ENCODE assay signal across 8 mouse cellular contexts in the genomic region with DNA sequence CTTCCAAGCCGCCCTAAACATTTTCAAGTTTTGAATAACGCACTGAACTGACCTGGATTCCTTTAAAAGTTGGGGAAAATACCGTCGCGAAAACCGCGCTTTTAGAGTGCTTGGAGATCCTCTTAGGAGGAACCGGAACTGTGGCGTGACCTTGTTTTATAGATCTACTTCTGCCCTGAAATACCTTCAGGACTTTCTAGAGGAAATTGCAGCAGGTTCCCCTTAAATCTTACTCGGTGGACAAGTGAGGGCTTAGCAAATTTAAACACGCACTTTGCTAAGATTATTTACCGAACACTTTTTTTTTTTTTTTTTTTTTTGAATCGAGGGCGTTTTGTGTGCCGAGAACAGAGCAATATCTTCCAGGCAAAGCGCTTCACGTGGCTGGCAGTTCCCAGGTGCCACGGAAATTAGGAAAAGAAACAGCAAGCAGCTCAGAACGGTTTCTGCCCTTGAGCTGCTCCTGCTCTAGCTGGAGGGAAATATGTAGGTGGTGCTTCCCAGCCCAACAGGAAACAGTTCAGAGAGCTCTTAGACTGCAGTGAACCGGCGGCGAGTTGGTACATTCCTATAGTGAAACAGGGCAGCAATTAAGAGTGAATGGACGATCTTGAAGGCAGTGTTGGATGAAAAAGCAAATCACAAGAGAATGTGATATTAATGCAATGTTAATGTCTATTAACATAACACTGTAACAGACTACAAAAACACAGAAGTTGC.
DNase-seq lines count a peak whose midpoint lies in the region; ATAC-seq lines count a peak whose summit lies in the region.

No protein-coding gene starts in this region.

- peaks cover 14% of the 10 kb centered on the region for H3K27me3 ChIP-seq in embryonic facial prominence, embryonic 11.5 days (ENCODE audit: control insufficient read depth, insufficient read depth, low read length)
- peaks cover 34% of the 10 kb centered on the region for H3K27me3 ChIP-seq in lung, embryonic 15.5 days

- peak overlapping the region; percentile 35 for H3K4me3 ChIP-seq in embryonic facial prominence, embryonic 11.5 days (ENCODE audit: low read depth, low read length)
- H3K4me3 ChIP-seq in lung, embryonic 15.5 days = peak overlapping the region; percentile 46

- no peaks in the 10 kb centered on the region; the same call in none of the 2 replicates for H3K4me1 ChIP-seq in embryonic facial prominence, embryonic 11.5 days (ENCODE audit: control insufficient read depth, insufficient read depth, low read length)
- peaks cover 20% of the 10 kb centered on the region for H3K4me1 ChIP-seq in lung, embryonic 15.5 days

- WGBS in embryonic facial prominence, embryonic 11.5 days = under 1% methylated on average over 23 of the region's 23 CpGs
- under 1% methylated on average over 23 of the region's 23 CpGs for WGBS in lung, embryonic 15.5 days

- H3K4me2 ChIP-seq in embryonic facial prominence, embryonic 11.5 days (ENCODE audit: low read depth, low read length) = peak overlapping the region; percentile 68
- H3K4me2 ChIP-seq in lung, embryonic 15.5 days = peak overlapping the region; percentile 72

- 0 out of 2 replicates have a peak overlapping the region, but pooled peaks have one; percentile 28 for H3K27ac ChIP-seq in embryonic facial prominence, embryonic 11.5 days (replicated peaks; ENCODE audit: low read depth, low read length)
- 0 out of 2 replicates have a peak overlapping the region, but pooled peaks have one; percentile 35 for H3K27ac ChIP-seq in lung, embryonic 15.5 days

- DNase-seq in 3134 (ENCODE audit: extremely low read depth, insufficient read length, low spot score) = peak; percentile 34
- peak; percentile 21 for DNase-seq in adipocyte (ENCODE audit: low spot score)
- DNase-seq in embryonic facial prominence, embryonic 11.5 days (ENCODE audit: low spot score) = peak; percentile 60
- DNase-seq in layer of hippocampus, adult 8-10 months (ENCODE audit: low spot score in 2 of 2) = peak; percentile 61 to 70
- peak; percentile 81 for DNase-seq in right cerebral cortex, adult 18-20 months

- no peaks in the 10 kb centered on the region for H3K36me3 ChIP-seq in embryonic facial prominence, embryonic 11.5 days (replicated peaks; ENCODE audit: control insufficient read depth, insufficient read depth, low read depth, low read length)
- no peaks in the 10 kb centered on the region for H3K36me3 ChIP-seq in lung, embryonic 15.5 days

- ATAC-seq in embryonic facial prominence, embryonic 11.5 days (replicated peaks; ENCODE audit: insufficient number of reproducible peaks, low FRiP score, low TSS enrichment, low read depth) = no peak
- ATAC-seq in hematopoietic stem cell, adult 5-6 weeks (replicated peaks in 1 of 2; ENCODE audit: insufficient read depth in 1 of 2, low FRiP score in 2 of 2, low TSS enrichment in 1 of 2, low read depth in 1 of 2, poor library complexity in 2 of 2, severe bottlenecking in 2 of 2) = peak; percentile 18 to 56; a peak in 3 of 4 replicates
- no peak for ATAC-seq in lung, embryonic 15.5 days (ENCODE audit: borderline replicate concordance, extremely low read depth, low FRiP score, low TSS enrichment)
- no peak for ATAC-seq in megakaryocyte-erythroid progenitor cell, adult 5-6 weeks (replicated peaks; ENCODE audit: low FRiP score, low TSS enrichment, poor library complexity, severe bottlenecking)

- H3K9ac ChIP-seq in embryonic facial prominence, embryonic 11.5 days (replicated peaks; ENCODE audit: low read length) = peak overlapping the region; percentile 43
- H3K9ac ChIP-seq in lung, embryonic 15.5 days = peak overlapping the region; percentile 25; the same call in 1 of the 2 replicates

- no peaks in the 10 kb centered on the region for H3K9me3 ChIP-seq in embryonic facial prominence, embryonic 11.5 days (replicated peaks; ENCODE audit: control insufficient read depth, low read length)
- no peaks in the 10 kb centered on the region for H3K9me3 ChIP-seq in lung, embryonic 15.5 days

Comparison
In these comparisons a context has a peak if more than half of its experiments do, and no peak if none do; other contexts are left out.
1. DNase-seq: peak in every context shown above with its lines; median percentile 81 in right cerebral cortex, adult 18-20 months; 66 in layer of hippocampus, adult 8-10 months; 60 in embryonic facial prominence, embryonic 11.5 days; 34 in 3134; 21 in adipocyte.
2. ATAC-seq: peak in hematopoietic stem cell, adult 5-6 weeks (2 of 2); none in embryonic facial prominence, embryonic 11.5 days (single experiment), lung, embryonic 15.5 days (single experiment) and megakaryocyte-erythroid progenitor cell, adult 5-6 weeks (single experiment).